Mouse (Mus musculus) T-cell, adult 66 days (primary cell): ENCODE data around the gene Adk. TPM values are rescaled to one million over a fixed set of nuclear protein-coding genes. Genes with fewer than 3 reads are reported as not detected.

Source experiments
- total RNA-seq, 2 experiments: library from RNA; stranded (reverse); gene quantifications; 3 replicates in 1 of 2; 4 replicates in 1 of 2; pipeline ENCODE4 v1.2.4; 2023

Adk gene
- 10 to 100 TPM; 55.7 to 63.0 TPM for total RNA-seq

GRCm38 (mm10) chr14:21052112-21052780, at the start of gene Adk, which contains the start of gene Ap3m1:
TSS of gene Adk (plus strand) at chr14:21052574.
TSS of gene Ap3m1 (minus strand) at chr14:21052508.

GRCm38 (mm10) chr14:21481231-21481630, 428.9 kb downstream of the Adk start, which contains the start of gene Kat6b:
TSS of gene Kat6b (plus strand) at chr14:21481434.

Other genes starting within 250 kb of the Adk start
- under 1 TPM in 1 of 2 experiments, not detected in 1; 0.23 TPM for gene Plau, start 215.9 kb upstream of the Adk start, total RNA-seq
- 1 to 10 TPM; 3.2 to 4.3 TPM for gene Vcl, start 123.2 kb upstream of the Adk start, total RNA-seq
- gene Ap3m1, start 66 bp upstream of the Adk start, total RNA-seq: 10 to 100 TPM; 49.4 to 55.0 TPM